Mouse (Mus musculus) liver, embryonic 13.5 days (tissue): ENCODE data around the gene Bmp7. TPM values are rescaled to one million over a fixed set of nuclear protein-coding genes. Genes with fewer than 3 reads are reported as not detected.
A peak's percentile ranks its signal among the peaks of the same experiment; 100 is the strongest.

Experiments used
- ATAC-seq: fragments of 200-750 bp; cut with Nextera tagmentation; 2 replicates; pipeline ENCODE4 v1.8.0; 2017; ENCODE audit warnings: low read depth, mild to moderate bottlenecking, moderate number of reproducible peaks, moderate library complexity
- DNase-seq: peaks from one replicate; pipeline ENCODE4 v3.0.0; 2022
- H3K27ac ChIP-seq: fragments of 300-500 bp; sonication (generic); 2 replicates; pipeline ENCODE4 v1.5.1; 2015; ENCODE audit warnings: moderate library complexity, mild to moderate bottlenecking, inconsistent platforms
- H3K27me3 ChIP-seq: fragments of 300-500 bp; sonication (generic); 2 replicates; pipeline ENCODE4 v1.6.1; 2015; ENCODE audit warnings: mild to moderate bottlenecking, inconsistent platforms
- H3K36me3 ChIP-seq: fragments of 300-500 bp; sonication (generic); 2 replicates; pipeline ENCODE4 v1.6.1; 2015; ENCODE audit warnings: mild to moderate bottlenecking, inconsistent platforms
- H3K4me1 ChIP-seq: fragments of 300-500 bp; sonication (generic); replicated peaks from 2 replicates; pipeline ENCODE4 v1.6.1; 2015; ENCODE audit warnings: inconsistent platforms
- H3K4me2 ChIP-seq: fragments of 300-500 bp; sonication (generic); 2 replicates; pipeline ENCODE4 v1.6.1; 2015; ENCODE audit warnings: inconsistent platforms, mild to moderate bottlenecking, moderate library complexity
- H3K4me3 ChIP-seq: fragments of 300-500 bp; sonication (generic); replicated peaks from 2 replicates; pipeline ENCODE4 v1.5.1; 2015; ENCODE audit warnings: mild to moderate bottlenecking, inconsistent platforms
- H3K9ac ChIP-seq: fragments of 300-500 bp; sonication (generic); 2 replicates; pipeline ENCODE4 v1.6.1; 2015; ENCODE audit warnings: mild to moderate bottlenecking, inconsistent platforms
- H3K9me3 ChIP-seq: fragments of 300-500 bp; sonication (generic); replicated peaks from 2 replicates; pipeline ENCODE4 v1.6.1; 2016; ENCODE audit warnings: inconsistent platforms
- WGBS: fragments of 180-500 bp; shearing (Covaris S2); methylation state at CpG from one replicate; pipeline ENCODE4 v1.1.7; 2015; ENCODE audit not compliant: insufficient replicate concordance; 5-methylcytosine and 5-hydroxymethylcytosine counted together
- polyA plus RNA-seq: library from polyadenylated mRNA; unstranded; fragments of >200 nt; fragmentation: Nextera tagmentation; extraction: Ambion mirVana; gene quantifications from 2 replicates; pipeline ENCODE4 v1.2.1, GENCODE M21; 2015

Gene Bmp7
- polyA plus RNA-seq, 1 experiment from 2014 or later: 2.2 TPM

DNA sequence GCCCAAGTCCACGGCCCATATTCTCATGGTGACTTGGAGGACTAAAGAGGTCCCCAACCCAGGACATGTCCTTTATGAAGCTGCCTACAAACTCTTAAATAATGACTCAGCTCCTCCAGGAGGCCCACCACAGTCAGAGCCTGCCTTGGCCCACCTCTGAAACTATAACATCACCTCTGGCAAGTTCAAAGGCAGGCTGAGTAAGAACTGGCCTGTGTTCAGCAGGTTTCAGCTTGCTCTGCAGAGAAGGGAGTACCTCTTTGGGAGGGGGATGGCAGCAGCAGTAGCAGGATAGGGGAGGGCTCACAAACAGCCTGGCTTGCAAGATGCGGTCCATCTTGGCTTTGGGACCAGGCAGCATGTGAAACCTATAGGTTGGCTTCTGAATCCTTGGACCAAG, 31.7 kb upstream of the Bmp7 start:
- Histone ChIP-seq H3K4me1 (peaks cover 11% of the 10 kb centered on the region), H3K36me3 (no peaks in the 10 kb centered on the region), H3K9ac (no peak overlapping the region), H3K27me3 (no peaks in the 10 kb centered on the region), H3K4me2 (no peak overlapping the region), H3K27ac (no peak overlapping the region), H3K9me3 (no peaks in the 10 kb centered on the region), H3K4me3 (no peak overlapping the region)
- DNase-seq (no peak), ATAC-seq (no peak)
- WGBS: 64% methylated on average over 2 of the region's 2 CpGs

DNA sequence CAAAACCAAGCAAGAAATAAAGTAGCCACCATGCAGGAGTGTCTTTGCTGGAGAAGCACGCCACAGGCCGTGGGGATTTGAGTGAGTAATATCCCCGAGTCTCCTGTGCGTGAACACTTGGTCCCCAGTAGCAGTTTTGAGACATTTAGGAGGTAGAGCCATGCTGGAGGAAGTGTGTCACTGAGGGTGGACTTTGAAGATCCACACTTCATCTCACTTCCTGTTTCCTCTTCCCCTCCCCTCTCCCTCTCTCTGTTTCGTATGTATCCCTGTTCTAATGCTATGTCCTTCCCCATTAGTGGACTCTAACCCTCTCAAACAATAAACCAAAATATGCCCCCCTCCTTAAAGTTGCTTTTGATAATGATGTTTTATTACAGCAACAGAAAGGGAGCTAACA, 26.4 kb upstream of the Bmp7 start:
- H3K4me1 ChIP-seq: no peaks in the 10 kb centered on the region; the same call in 1 of the 2 replicates
- ATAC-seq (no peak), DNase-seq (no peak)
- 52% methylated on average over 5 of the region's 5 CpGs for WGBS
- no peaks in the 10 kb centered on the region for H3K36me3 ChIP-seq
- H3K4me3 ChIP-seq: no peak overlapping the region
- H3K9me3 ChIP-seq: no peaks in the 10 kb centered on the region
- no peak overlapping the region for H3K4me2 ChIP-seq
- no peaks in the 10 kb centered on the region for H3K27me3 ChIP-seq
- H3K9ac ChIP-seq: no peak overlapping the region
- no peak overlapping the region for H3K27ac ChIP-seq

DNA sequence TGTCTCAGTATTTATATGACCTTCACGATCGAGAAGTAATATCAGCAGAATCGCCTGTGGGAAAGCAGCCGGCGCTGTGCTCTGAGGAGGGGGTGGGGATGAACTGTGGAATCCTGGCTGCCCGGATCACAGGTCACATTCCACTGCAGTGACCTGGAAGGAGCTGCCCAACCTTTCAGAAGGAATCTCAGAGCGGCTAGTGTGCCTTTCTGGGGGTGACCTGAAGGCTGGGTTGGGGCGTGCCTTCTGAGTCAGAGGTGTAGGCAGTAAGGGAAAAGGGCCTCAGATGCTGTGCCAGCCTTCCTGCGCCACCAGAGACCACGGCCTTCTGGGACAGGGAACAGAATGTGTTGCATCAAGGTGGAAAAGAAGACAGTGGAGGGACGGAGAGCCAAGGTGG, 25.1 kb upstream of the Bmp7 start:
- no peaks in the 10 kb centered on the region for H3K27me3 ChIP-seq
- DNase-seq: no peak
- 0 out of 2 replicates have a peak, but pooled peaks cover 4% of the 10 kb centered on the region for H3K9me3 ChIP-seq
- 58% methylated on average over 11 of the region's 11 CpGs for WGBS
- no peak overlapping the region for H3K27ac ChIP-seq
- H3K4me2 ChIP-seq: no peak overlapping the region
- H3K4me1 ChIP-seq: no peaks in the 10 kb centered on the region; the same call in 1 of the 2 replicates
- ATAC-seq: no peak
- H3K36me3 ChIP-seq: no peaks in the 10 kb centered on the region
- no peak overlapping the region for H3K9ac ChIP-seq
- no peak overlapping the region for H3K4me3 ChIP-seq

DNA sequence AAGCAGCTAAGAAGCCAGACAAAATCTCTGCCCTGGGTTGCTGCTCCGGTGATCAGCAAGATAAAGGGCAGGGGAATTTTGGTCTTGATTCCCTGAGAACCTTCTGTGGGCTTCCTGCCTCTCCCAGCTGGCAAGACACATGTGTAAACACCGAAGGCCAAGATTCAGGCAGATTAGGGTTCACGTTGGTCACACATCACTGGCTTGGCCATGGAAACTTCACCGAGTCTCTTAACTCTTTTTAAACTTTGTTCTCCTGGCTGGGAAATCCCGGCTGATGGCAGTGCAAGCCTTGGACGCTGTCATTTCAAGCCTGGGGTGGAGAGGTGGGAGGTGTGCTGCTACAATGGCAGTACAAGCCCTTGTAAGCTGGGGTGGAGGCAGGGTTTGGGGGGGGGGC, 21.1 kb upstream of the Bmp7 start:
- WGBS: 63% methylated on average over 6 of the region's 6 CpGs
- no peak overlapping the region for H3K4me3 ChIP-seq
- H3K4me2 ChIP-seq: no peak overlapping the region
- no peaks in the 10 kb centered on the region; the same call in 1 of the 2 replicates for H3K4me1 ChIP-seq
- 0 out of 2 replicates have a peak, but pooled peaks cover 4% of the 10 kb centered on the region for H3K9me3 ChIP-seq
- H3K9ac ChIP-seq: no peak overlapping the region
- no peaks in the 10 kb centered on the region for H3K36me3 ChIP-seq
- DNase-seq (no peak), ATAC-seq (no peak)
- no peaks in the 10 kb centered on the region; the same call in 1 of the 2 replicates for H3K27me3 ChIP-seq
- H3K27ac ChIP-seq: no peak overlapping the region

DNA sequence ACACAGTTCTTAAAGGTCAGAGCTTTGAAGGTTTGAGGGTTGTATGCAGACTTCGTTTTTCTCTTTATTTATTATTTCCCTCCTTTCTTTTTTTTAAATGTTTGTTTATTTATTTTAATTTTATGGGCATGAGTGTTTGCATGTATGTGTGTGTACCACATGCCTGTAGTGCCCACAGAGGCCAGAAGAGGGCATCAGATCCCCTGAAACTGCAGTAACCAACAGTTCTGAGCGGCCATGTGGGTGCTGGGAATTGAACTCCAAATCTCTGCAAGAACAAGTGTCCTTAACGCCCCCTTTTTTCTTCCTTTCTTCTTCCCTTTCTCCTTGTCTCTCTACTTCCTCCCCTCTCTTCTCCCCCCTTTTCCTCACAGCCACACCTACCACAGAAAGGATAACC, 20.2 kb upstream of the Bmp7 start:
- H3K36me3 ChIP-seq: no peaks in the 10 kb centered on the region
- H3K27me3 ChIP-seq: no peaks in the 10 kb centered on the region; the same call in 1 of the 2 replicates
- no peaks in the 10 kb centered on the region; the same call in 1 of the 2 replicates for H3K4me1 ChIP-seq
- 0 out of 2 replicates have a peak, but pooled peaks cover 4% of the 10 kb centered on the region for H3K9me3 ChIP-seq
- H3K4me2 ChIP-seq: no peak overlapping the region
- ATAC-seq (no peak), DNase-seq (no peak)
- WGBS: 64% methylated on average over 3 of the region's 3 CpGs
- H3K27ac ChIP-seq: no peak overlapping the region
- no peak overlapping the region for H3K9ac ChIP-seq
- H3K4me3 ChIP-seq: no peak overlapping the region

DNA sequence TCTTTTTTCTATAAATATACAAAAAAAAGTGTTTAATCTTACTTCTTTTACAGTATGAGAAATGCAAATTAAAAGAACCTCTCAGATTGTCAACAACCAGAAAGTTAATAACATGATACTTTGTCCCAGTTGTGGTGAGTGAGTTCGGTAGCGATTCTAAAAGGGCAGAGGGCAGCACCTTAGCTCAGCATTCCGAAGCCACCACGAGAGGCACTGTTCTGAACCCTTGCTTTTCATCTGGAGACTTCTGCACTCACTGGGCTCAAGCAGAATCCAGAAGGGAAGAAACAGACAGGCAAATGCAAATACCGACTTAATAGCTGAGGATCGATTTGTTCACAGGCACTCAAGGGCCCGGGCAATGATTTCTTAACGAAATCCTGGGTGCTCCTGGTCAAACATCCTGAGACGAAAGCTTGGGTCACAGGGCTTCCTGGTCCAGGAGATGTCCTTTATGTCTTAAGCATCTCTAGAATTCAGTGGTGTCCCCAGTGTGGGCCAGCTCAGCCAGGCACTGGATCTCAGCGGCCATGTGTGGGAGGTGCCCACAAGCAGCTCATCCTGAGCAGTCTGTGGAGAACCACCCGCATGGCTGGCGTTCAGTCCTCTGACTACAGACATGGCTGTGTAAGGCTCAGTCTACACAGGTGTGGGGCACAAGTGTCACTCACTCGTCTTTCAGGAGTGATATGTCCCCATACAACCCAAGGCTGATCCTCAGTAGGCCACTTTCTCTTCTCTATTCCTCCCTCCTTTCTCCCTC, 19.1 kb upstream of the Bmp7 start:
- Histone ChIP-seq H3K27ac (no peak overlapping the region), H3K4me2 (no peak overlapping the region), H3K36me3 (no peaks in the 10 kb centered on the region), H3K9ac (no peak overlapping the region), H3K4me3 (no peak overlapping the region), H3K27me3 (no peaks in the 10 kb centered on the region; the same call in 1 of the 2 replicates), H3K9me3 (0 out of 2 replicates have a peak, but pooled peaks cover 4% of the 10 kb centered on the region), H3K4me1 (no peaks in the 10 kb centered on the region)
- ATAC-seq: no peak
- DNase-seq: no peak
- WGBS: 55% methylated on average over 13 of the region's 13 CpGs

DNA sequence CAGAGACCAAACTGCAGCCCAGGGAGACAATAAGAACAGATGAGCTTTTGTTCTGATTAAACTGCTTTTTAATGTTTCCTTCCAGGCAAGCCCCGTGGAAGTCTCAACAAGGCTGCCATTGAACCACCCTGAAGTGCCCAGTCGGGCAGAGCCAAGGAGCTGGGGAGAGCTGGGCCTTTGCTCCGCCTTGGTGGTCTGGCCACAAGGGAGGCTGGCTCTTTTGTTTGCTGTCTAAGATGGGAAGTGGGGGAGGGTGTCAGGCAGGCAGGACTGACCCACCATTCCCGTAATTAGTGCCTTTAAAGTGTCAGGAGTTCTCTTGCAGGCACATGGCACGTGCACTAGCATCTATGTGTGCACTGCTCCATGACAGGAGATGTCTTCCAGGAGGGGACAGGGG, 18.5 kb upstream of the Bmp7 start:
- Histone ChIP-seq H3K4me1 (no peaks in the 10 kb centered on the region), H3K9ac (no peak overlapping the region), H3K36me3 (no peaks in the 10 kb centered on the region), H3K4me2 (no peak overlapping the region), H3K4me3 (no peak overlapping the region), H3K27me3 (no peaks in the 10 kb centered on the region; the same call in 1 of the 2 replicates), H3K27ac (no peak overlapping the region), H3K9me3 (0 out of 2 replicates have a peak, but pooled peaks cover 4% of the 10 kb centered on the region)
- DNase-seq (no peak), ATAC-seq (no peak)
- 18% methylated on average over 5 of the region's 5 CpGs for WGBS

DNA sequence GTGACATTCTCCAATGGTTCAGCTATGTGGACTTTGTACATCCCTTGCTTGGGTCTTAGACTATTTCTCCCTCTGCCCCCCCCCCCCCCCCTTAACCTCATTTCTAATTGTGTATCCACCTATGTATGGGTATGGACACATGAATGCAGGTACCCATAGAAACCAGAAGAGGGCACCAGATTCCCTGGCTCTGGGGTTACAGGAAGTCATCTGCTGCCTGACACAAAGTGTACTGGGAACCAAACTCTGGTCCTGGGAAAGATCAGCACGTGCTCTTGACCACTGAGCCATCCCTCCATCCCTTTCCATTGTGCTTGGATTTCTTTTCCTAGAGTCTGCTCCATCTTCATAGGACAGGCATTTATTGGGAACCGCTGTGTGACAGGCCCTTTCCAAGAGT, 11.9 kb upstream of the Bmp7 start:
- 59% methylated on average over 2 of the region's 2 CpGs for WGBS
- H3K36me3 ChIP-seq: no peaks in the 10 kb centered on the region
- no peak overlapping the region for H3K4me2 ChIP-seq
- DNase-seq (no peak), ATAC-seq (no peak)
- 0 out of 2 replicates have a peak, but pooled peaks cover 5% of the 10 kb centered on the region for H3K27me3 ChIP-seq
- no peak overlapping the region for H3K9ac ChIP-seq
- H3K4me1 ChIP-seq: no peaks in the 10 kb centered on the region
- no peak overlapping the region for H3K4me3 ChIP-seq
- no peaks in the 10 kb centered on the region for H3K9me3 ChIP-seq
- H3K27ac ChIP-seq: no peak overlapping the region

DNA sequence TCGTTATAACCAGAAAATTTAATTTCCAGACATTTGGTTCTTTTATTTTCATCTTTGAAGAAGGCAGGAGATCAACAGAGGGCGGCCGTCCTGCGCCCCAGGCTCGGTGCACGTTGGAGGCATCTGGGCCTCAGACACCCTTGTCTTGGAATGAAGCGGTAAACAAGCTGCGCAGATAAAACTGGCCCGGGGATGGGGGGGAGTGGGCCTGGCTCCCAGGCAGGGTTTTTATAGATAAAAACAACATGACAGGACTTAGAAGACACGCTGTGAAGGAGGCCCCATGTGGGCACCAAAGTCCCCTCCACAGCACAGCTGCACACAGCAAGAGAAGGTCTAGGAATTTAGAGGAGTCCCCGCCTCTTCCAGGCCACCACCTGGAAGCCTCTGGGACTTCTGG, 10.6 kb upstream of the Bmp7 start:
- Histone ChIP-seq H3K4me3 (no peak overlapping the region), H3K9ac (no peak overlapping the region), H3K4me2 (no peak overlapping the region), H3K36me3 (no peaks in the 10 kb centered on the region), H3K9me3 (no peaks in the 10 kb centered on the region), H3K4me1 (no peaks in the 10 kb centered on the region), H3K27me3 (0 out of 2 replicates have a peak, but pooled peaks cover 5% of the 10 kb centered on the region), H3K27ac (no peak overlapping the region)
- 35% methylated on average over 11 of the region's 11 CpGs for WGBS
- DNase-seq (no peak), ATAC-seq (no peak)

DNA sequence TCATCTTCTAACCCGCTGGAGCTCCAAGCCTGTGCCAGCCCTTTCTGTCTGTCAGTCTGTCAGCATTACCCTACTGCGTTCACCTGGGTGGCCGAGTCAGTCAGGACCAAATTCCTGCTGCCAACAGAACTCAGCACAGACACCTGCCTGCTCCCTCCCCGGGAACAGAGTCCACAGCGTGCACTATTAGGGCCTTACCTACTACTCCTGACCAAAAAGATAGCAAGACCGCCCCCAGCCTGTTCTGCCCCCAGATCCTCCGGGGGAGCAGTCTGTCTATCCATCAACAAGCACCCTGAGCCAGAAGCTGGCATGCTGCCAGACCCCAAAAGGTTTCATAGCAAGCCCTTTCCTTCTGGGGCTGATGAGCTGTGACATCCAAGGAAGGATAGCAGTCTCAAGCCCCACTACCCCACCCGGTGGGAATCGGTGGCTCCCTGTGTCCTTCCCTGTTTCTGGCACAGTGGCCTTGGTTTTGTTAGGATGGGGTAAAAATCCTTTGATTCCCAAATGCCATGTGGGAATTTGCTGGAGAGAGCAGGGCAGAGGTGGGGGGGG, 10.1 kb upstream of the Bmp7 start:
- Histone ChIP-seq H3K27me3 (peaks cover 5% of the 10 kb centered on the region; the same call in 1 of the 2 replicates), H3K9ac (no peak overlapping the region), H3K4me3 (no peak overlapping the region), H3K27ac (no peak overlapping the region), H3K9me3 (no peaks in the 10 kb centered on the region), H3K4me2 (no peak overlapping the region), H3K4me1 (no peaks in the 10 kb centered on the region), H3K36me3 (no peaks in the 10 kb centered on the region)
- DNase-seq: no peak
- 66% methylated on average over 9 of the region's 9 CpGs for WGBS
- no peak for ATAC-seq

DNA sequence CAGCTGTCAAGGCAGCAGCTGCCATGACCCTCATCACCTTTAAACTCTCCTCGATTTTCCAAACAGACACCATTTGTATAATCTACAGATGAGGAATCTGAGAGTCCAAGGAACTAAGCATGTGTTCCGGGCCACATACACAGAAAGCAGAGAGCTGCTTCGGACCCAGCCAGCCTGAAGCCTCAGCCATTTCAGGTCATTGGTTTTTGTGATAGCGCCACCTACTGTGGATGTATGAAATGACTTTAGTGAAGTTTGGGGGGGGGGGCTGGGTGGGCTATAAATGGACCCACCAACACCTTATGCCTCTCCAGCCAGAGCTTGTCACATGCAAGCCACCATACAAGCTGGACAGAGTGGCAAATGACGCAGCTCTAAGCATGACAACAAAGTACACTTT, 8.9 kb upstream of the Bmp7 start:
- WGBS: 36% methylated on average over 5 of the region's 5 CpGs
- H3K36me3 ChIP-seq: no peaks in the 10 kb centered on the region
- DNase-seq (no peak), ATAC-seq (no peak)
- no peak overlapping the region for H3K27ac ChIP-seq
- H3K9ac ChIP-seq: no peak overlapping the region
- H3K4me3 ChIP-seq: no peak overlapping the region
- peaks cover 16% of the 10 kb centered on the region for H3K27me3 ChIP-seq
- no peak overlapping the region for H3K4me2 ChIP-seq
- no peaks in the 10 kb centered on the region for H3K9me3 ChIP-seq
- H3K4me1 ChIP-seq: no peaks in the 10 kb centered on the region

DNA sequence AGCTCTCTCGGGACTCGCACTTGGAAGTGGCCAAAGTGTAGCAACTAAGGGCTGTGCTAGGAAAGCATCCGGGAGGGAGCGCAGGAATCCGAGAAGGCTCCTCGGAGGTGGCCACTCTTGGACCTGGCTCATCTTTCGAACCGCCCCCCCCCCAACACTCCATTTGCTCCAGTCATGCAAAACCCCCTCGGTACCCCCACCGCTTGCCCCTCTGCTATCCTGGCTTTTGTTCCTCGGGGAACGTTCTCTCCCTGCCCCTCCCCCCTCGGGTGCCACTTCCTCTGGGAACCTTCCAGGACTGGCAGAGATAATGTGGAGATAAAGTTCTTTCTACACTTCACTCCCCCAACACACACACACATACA, 660 bp upstream of the Bmp7 start:
- DNase-seq (no peak), ATAC-seq (no peak)
- Histone ChIP-seq H3K4me3 (peak overlapping the region; percentile 49), H3K9ac (no peak overlapping the region), H3K9me3 (no peaks in the 10 kb centered on the region), H3K27ac (no peak overlapping the region), H3K4me2 (peak overlapping the region; percentile 61), H3K36me3 (no peaks in the 10 kb centered on the region), H3K4me1 (peaks cover 19% of the 10 kb centered on the region), H3K27me3 (peaks cover 90% of the 10 kb centered on the region)
- 6% methylated on average over 13 of the region's 13 CpGs for WGBS
